Mouse (Mus musculus) forebrain, embryonic 12.5 days (tissue): ENCODE data around the gene Trpc7. TPM values are rescaled to one million over a fixed set of nuclear protein-coding genes. Genes with fewer than 3 reads are reported as not detected.

Source experiments
- ATAC-seq: fragments of 200-750 bp; cut with Nextera tagmentation; 2 replicates; pipeline ENCODE4 v1.8.0; 2017; ENCODE audit warnings: moderate TSS enrichment; ENCODE audit not compliant: low FRiP score
- H3K27ac ChIP-seq: fragments of 300-500 bp; sonication (generic); 2 replicates; pipeline ENCODE4 v1.5.1; 2016; ENCODE audit warnings: mild to moderate bottlenecking
- H3K27me3 ChIP-seq: fragments of 300-500 bp; sonication (generic); 2 replicates; pipeline ENCODE4 v1.6.1; 2016; ENCODE audit warnings: mild to moderate bottlenecking
- H3K36me3 ChIP-seq: fragments of 300-500 bp; sonication (generic); replicated peaks from 2 replicates; pipeline ENCODE4 v1.6.1; 2016; ENCODE audit warnings: mild to moderate bottlenecking
- H3K4me1 ChIP-seq: fragments of 300-500 bp; sonication (generic); 2 replicates; pipeline ENCODE4 v1.6.1; 2016
- H3K4me2 ChIP-seq: fragments of 300-500 bp; sonication (generic); 2 replicates; pipeline ENCODE4 v1.6.1; 2016; ENCODE audit warnings: mild to moderate bottlenecking, moderate library complexity
- H3K4me3 ChIP-seq: fragments of 300-500 bp; sonication (generic); replicated peaks from 2 replicates; pipeline ENCODE4 v1.5.1; 2016; ENCODE audit warnings: mild to moderate bottlenecking
- H3K9ac ChIP-seq: fragments of 300-500 bp; sonication (generic); 2 replicates; pipeline ENCODE4 v1.6.1; 2016; ENCODE audit warnings: mild to moderate bottlenecking
- H3K9me3 ChIP-seq: fragments of 300-500 bp; sonication (generic); 2 replicates; pipeline ENCODE4 v1.6.1; 2016
- WGBS: fragments of 180-500 bp; shearing (Covaris S2); methylation state at CpG from one replicate; pipeline ENCODE4 v1.1.7; 2016; 5-methylcytosine and 5-hydroxymethylcytosine counted together
- polyA plus RNA-seq: library from polyadenylated mRNA; unstranded; fragments of >200 nt; fragmentation: Nextera tagmentation; extraction: Ambion mirVana; gene quantifications from 2 replicates; pipeline ENCODE4 v1.2.1, GENCODE M21; 2016

Gene Trpc7
- polyA plus RNA-seq, 1 experiment from 2014 or later = 0.92 TPM

GRCm38 (mm10) chr13:56739556-56739955 lies 156.2 kb downstream of the Trpc7 start:
- H3K9me3 ChIP-seq = no peaks in the 10 kb centered on the region
- WGBS = 97% methylated on average over 5 of the region's 5 CpGs
- no peak overlapping the region for H3K4me3 ChIP-seq
- no peak for ATAC-seq
- no peak overlapping the region for H3K9ac ChIP-seq
- peaks cover 11% of the 10 kb centered on the region; the same call in 1 of the 2 replicates for H3K4me1 ChIP-seq
- no peaks in the 10 kb centered on the region for H3K27me3 ChIP-seq
- H3K4me2 ChIP-seq = no peak overlapping the region
- no peak overlapping the region for H3K27ac ChIP-seq
- H3K36me3 ChIP-seq = peaks cover 66% of the 10 kb centered on the region

GRCm38 (mm10) chr13:56735212-56735875 lies 160.4 kb downstream of the Trpc7 start:
- ATAC-seq = no peak
- no peaks in the 10 kb centered on the region for H3K27me3 ChIP-seq
- no peaks in the 10 kb centered on the region for H3K4me1 ChIP-seq
- peaks cover 85% of the 10 kb centered on the region for H3K36me3 ChIP-seq
- WGBS = 73% methylated on average over 6 of the region's 6 CpGs
- no peak overlapping the region for H3K9ac ChIP-seq
- no peak overlapping the region for H3K27ac ChIP-seq
- H3K4me3 ChIP-seq = no peak overlapping the region
- no peaks in the 10 kb centered on the region for H3K9me3 ChIP-seq
- no peak overlapping the region for H3K4me2 ChIP-seq

GRCm38 (mm10) chr13:56734617-56735016 lies 161.2 kb downstream of the Trpc7 start:
- no peak overlapping the region for H3K27ac ChIP-seq
- ATAC-seq = no peak
- WGBS = 90% methylated on average over 4 of the region's 4 CpGs
- no peak overlapping the region for H3K4me3 ChIP-seq
- peaks cover 85% of the 10 kb centered on the region for H3K36me3 ChIP-seq
- no peaks in the 10 kb centered on the region for H3K9me3 ChIP-seq
- no peaks in the 10 kb centered on the region for H3K27me3 ChIP-seq
- H3K4me2 ChIP-seq = no peak overlapping the region
- H3K4me1 ChIP-seq = no peaks in the 10 kb centered on the region
- H3K9ac ChIP-seq = no peak overlapping the region

GRCm38 (mm10) chr13:56729046-56729445 lies 166.7 kb downstream of the Trpc7 start:
- no peak overlapping the region for H3K27ac ChIP-seq
- no peak overlapping the region for H3K4me3 ChIP-seq
- no peaks in the 10 kb centered on the region for H3K27me3 ChIP-seq
- WGBS = 93% methylated on average over 7 of the region's 7 CpGs
- H3K4me1 ChIP-seq = no peaks in the 10 kb centered on the region
- no peak for ATAC-seq
- H3K4me2 ChIP-seq = no peak overlapping the region
- H3K36me3 ChIP-seq = peaks cover 90% of the 10 kb centered on the region
- no peak overlapping the region for H3K9ac ChIP-seq
- no peaks in the 10 kb centered on the region for H3K9me3 ChIP-seq

- H3K4me2 ChIP-seq = no peak overlapping the region
- 96% methylated on average over 4 of the region's 4 CpGs for WGBS
- no peak for ATAC-seq
Observed at GRCm38 (mm10) chr13:56726551-56726950, 169.2 kb downstream of the Trpc7 start.

More at GRCm38 (mm10) chr13:56726551-56726950, 169.2 kb downstream of the Trpc7 start:
- Histone ChIP-seq H3K4me3 (no peak overlapping the region), H3K9ac (no peak overlapping the region), H3K4me1 (no peaks in the 10 kb centered on the region), H3K9me3 (no peaks in the 10 kb centered on the region), H3K27ac (no peak overlapping the region), H3K27me3 (no peaks in the 10 kb centered on the region), H3K36me3 (peaks cover 77% of the 10 kb centered on the region)

Other genes with a start within 250 kb of the Trpc7 start
- 46.3 and 51.0 TPM in 2 replicates for gene Smad5, start 193.0 kb downstream of the Trpc7 start, polyA plus RNA-seq
- 0.22 and 0.38 TPM in 2 replicates for gene Gm45623, start 142.2 kb downstream of the Trpc7 start, polyA plus RNA-seq